Comparison of ENCODE assay signal across 21 mouse cellular contexts in the genomic region with DNA sequence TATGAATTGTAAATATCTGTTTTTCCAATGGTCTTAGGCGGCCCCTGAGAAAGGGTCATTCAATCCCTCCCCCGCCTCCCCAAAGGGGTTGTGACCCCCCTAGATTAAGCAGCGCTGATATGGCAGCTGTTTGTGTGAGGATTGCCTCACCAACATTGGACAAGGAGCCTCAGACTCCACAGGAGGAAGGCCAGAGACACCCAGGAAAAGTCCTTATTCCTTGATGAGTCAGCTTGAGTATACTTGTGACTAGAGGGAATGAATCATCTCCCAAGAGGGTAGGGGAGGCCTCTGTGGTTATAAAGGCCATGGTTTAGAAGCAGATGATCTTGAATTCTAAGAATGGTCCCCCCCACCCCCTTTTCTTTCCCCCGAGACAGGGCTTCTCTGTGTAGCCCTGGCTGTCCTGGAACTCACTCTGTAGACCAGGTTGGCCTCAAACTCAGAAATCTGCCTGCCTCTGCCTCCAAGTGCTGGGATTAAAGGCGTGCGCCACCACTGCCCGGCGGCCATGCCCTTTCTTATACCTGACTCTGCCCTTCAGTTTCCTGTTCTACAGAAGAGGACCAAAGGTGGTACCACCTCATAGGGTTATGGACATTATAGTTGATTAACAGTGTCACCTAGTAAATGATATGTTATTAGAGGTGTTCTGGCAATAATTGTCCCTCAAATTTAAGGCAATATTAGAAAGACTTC. TPM values are rescaled to one million over a fixed set of nuclear protein-coding genes. Genes with fewer than 3 reads are reported as not detected.
DNase-seq lines count a peak whose midpoint lies in the region; ATAC-seq and TF ChIP-seq lines count a peak whose summit lies in the region.
"Had no signal": no experiment of that assay in that cellular context is flagged by ENCODE, and none has a peak within 500 bp of the region (broad histone marks: within the 10 kb centered on the region; RNA-seq: fewer than 3 reads in every experiment).

No protein-coding gene starts in this region.

- TF ChIP-seq CTCF in testis, adult 2 months (IDR thresholded peaks at IDR 0.05; ENCODE audit: control insufficient read depth, insufficient read depth, insufficient replicate concordance, low read depth, low read length) = no peak

- H3K36me3 ChIP-seq in testis, adult 2 months (ENCODE audit: control insufficient read depth, insufficient read depth, low read length) = no peaks in the 10 kb centered on the region
- H3K36me3 ChIP-seq in midbrain, embryonic 14.5 days (ENCODE audit: control insufficient read depth, insufficient read depth, low read length) = no peaks in the 10 kb centered on the region
- H3K36me3 ChIP-seq: heart, embryonic 10.5 days; heart, embryonic 15.5 days; hindbrain, embryonic 12.5 days; neural tube, embryonic 12.5 days had no signal

- H3K9me3 ChIP-seq in midbrain, embryonic 14.5 days (ENCODE audit: control insufficient read depth, low read length) = no peaks in the 10 kb centered on the region
- H3K9me3 ChIP-seq: heart, embryonic 10.5 days; heart, embryonic 15.5 days; hindbrain, embryonic 12.5 days; neural tube, embryonic 12.5 days had no signal

- no peak for ATAC-seq in midbrain, embryonic 14.5 days (ENCODE audit: low FRiP score, low TSS enrichment)
- ATAC-seq: Patski had no signal

- no peaks in the 10 kb centered on the region for H3K27me3 ChIP-seq in testis, adult 2 months (ENCODE audit: control insufficient read depth, insufficient read depth, low read length)
- H3K27me3 ChIP-seq in midbrain, embryonic 14.5 days (ENCODE audit: control insufficient read depth, insufficient read depth, low read length) = no peaks in the 10 kb centered on the region
- H3K27me3 ChIP-seq: heart, embryonic 15.5 days; neural tube, embryonic 12.5 days; Patski had no signal

- no peak overlapping the region for H3K27ac ChIP-seq in testis, adult 2 months (ENCODE audit: control insufficient read depth, insufficient read depth, low read depth, low read length)
- no peak overlapping the region for H3K27ac ChIP-seq in midbrain, embryonic 14.5 days (replicated peaks; ENCODE audit: low read depth, low read length)
- H3K27ac ChIP-seq: heart, embryonic 10.5 days; hindbrain, postnatal 0 days; neural tube, embryonic 12.5 days; stomach, postnatal 0 days had no signal

- no peak overlapping the region for H3K4me2 ChIP-seq in midbrain, embryonic 14.5 days (ENCODE audit: low read length)
- H3K4me2 ChIP-seq: heart, embryonic 15.5 days; hindbrain, embryonic 12.5 days; lung, embryonic 14.5 days; neural tube, embryonic 12.5 days had no signal

- no peak overlapping the region for H3K9ac ChIP-seq in midbrain, embryonic 14.5 days (replicated peaks; ENCODE audit: low read length)
- H3K9ac ChIP-seq: heart, embryonic 15.5 days; hindbrain, embryonic 12.5 days; liver, embryonic 14.5 days; lung, embryonic 14.5 days; neural tube, embryonic 12.5 days had no signal

- H3K4me3 ChIP-seq in testis, adult 2 months (ENCODE audit: control insufficient read depth, low read depth, low read length) = peak overlapping the region; percentile 7; the same call in 1 of the 2 replicates
- H3K4me3 ChIP-seq in midbrain, embryonic 14.5 days (replicated peaks; ENCODE audit: low read depth, low read length) = no peak overlapping the region
- H3K4me3 ChIP-seq: heart, embryonic 10.5 days; heart, embryonic 15.5 days; hindbrain, embryonic 12.5 days; neural tube, embryonic 12.5 days had no signal

- TF ChIP-seq POLR2A in testis, adult 2 months (IDR thresholded peaks at IDR 0.05; ENCODE audit: control insufficient read depth, low read depth, low read length) = no peak

- 94% methylated on average over 8 of the region's 8 CpGs for WGBS in midbrain, embryonic 14.5 days

- H3K4me1 ChIP-seq in testis, adult 2 months (ENCODE audit: control insufficient read depth, insufficient read depth, low read length) = peaks cover 3% of the 10 kb centered on the region; the same call in 1 of the 2 replicates
- peaks cover 6% of the 10 kb centered on the region; the same call in 1 of the 2 replicates for H3K4me1 ChIP-seq in midbrain, embryonic 14.5 days (ENCODE audit: control insufficient read depth, insufficient read depth, low read length)

- peak; percentile 85 for DNase-seq in heart, adult 11 months
- DNase-seq in heart, postnatal 4 days = no peak
- DNase-seq in testis, postnatal 10 days (ENCODE audit: low spot score) = no peak
- DNase-seq in brain, adult 2 months (ENCODE audit: low read depth, low spot score) = peak; percentile 31
- DNase-seq in cerebellum, adult 9-10 months = no peak
- DNase-seq in midbrain, embryonic 14.5 days = no peak
- DNase-seq: cerebellum, adult 8-10 months; cerebellum, postnatal 36 days; gastrocnemius, postnatal 14 days; layer of hippocampus, adult 9-11 months; lung, embryonic 14.5 days; right cerebral cortex, adult 18-20 months had no signal

RNA-seq across cellular contexts. Expression of gene Acsl1, which starts 1.6 kb away (rescaled TPM):
- total RNA-seq in heart, postnatal 4 days (2021) = 100 to 1,000 TPM; 639 to 652 TPM
- 728 and 743 TPM in 2 replicates for polyA plus RNA-seq in testis, adult 2 months (2012; rRNA removed)
- polyA plus RNA-seq in midbrain, embryonic 14.5 days (2014; fragmentation: Nextera tagmentation; extraction: Ambion mirVana) = 13.9 and 20.0 TPM in 2 replicates

Comparison
In these comparisons a context has a peak if more than half of its experiments do, and no peak if none do; other contexts are left out.
1. DNase-seq: peak in heart, adult 11 months (single experiment) and brain, adult 2 months (single experiment); none in heart, postnatal 4 days (single experiment), testis, postnatal 10 days (single experiment), cerebellum, adult 9-10 months (single experiment) and midbrain, embryonic 14.5 days (single experiment).
2. RNA of gene Acsl1, which starts 1.6 kb away (polyA plus RNA-seq): 728 to 743 TPM in testis, adult 2 months; 13.9 to 20.0 TPM in midbrain, embryonic 14.5 days; every median in the first group is over 10 times any median in the second.